Mouse (Mus musculus) CH12.LX (cell line): ENCODE results near the gene Art3.

Source experiments
- BHLHE40 ChIP-seq: IDR thresholded peaks from 2 replicates; pipeline ENCODE4 v1.6.1; 2011; ENCODE audit warnings: mild to moderate bottlenecking, low read depth, low read length, improper control_type of control experiment
- CTCF ChIP-seq, 2 experiments: IDR thresholded peaks in 1 of 2; conservative IDR thresholded peaks in 1 of 2; 2 replicates each; pipeline ENCODE4 v1.5.1; 2011 to 2012; ENCODE audit warnings: low read depth in 2 of 2, low read length in 2 of 2, improper control_type of control experiment in 1 of 2, inconsistent platforms in 1 of 2, mild to moderate bottlenecking in 1 of 2, moderate library complexity in 1 of 2
- ELF1 ChIP-seq: IDR thresholded peaks from 2 replicates; pipeline ENCODE4 v1.6.1; 2014; ENCODE audit warnings: low read depth, mild to moderate bottlenecking, inconsistent platforms, low read length, improper control_type of control experiment
- KAT2A ChIP-seq: IDR thresholded peaks from 2 replicates; pipeline ENCODE4 v1.6.1; 2012; ENCODE audit warnings: low read length, improper control_type of control experiment, inconsistent platforms; ENCODE audit not compliant: insufficient replicate concordance
- MAFK ChIP-seq: IDR thresholded peaks from 2 replicates; pipeline ENCODE4 v1.6.1; 2011; ENCODE audit warnings: low read length, improper control_type of control experiment; ENCODE audit not compliant: insufficient replicate concordance
- MEF2A ChIP-seq: IDR thresholded peaks from 2 replicates; pipeline ENCODE4 v1.6.1; 2014; ENCODE audit warnings: low read depth, mild to moderate bottlenecking, inconsistent platforms, low read length, improper control_type of control experiment, borderline replicate concordance
- MXI1 ChIP-seq: IDR thresholded peaks from 2 replicates; pipeline ENCODE4 v1.6.1; 2011; ENCODE audit warnings: mild to moderate bottlenecking, low read depth, low read length, improper control_type of control experiment
- NRF1 ChIP-seq: IDR thresholded peaks from 2 replicates; pipeline ENCODE4 v1.6.1; 2014; ENCODE audit warnings: low read depth, mild to moderate bottlenecking, inconsistent platforms, low read length, improper control_type of control experiment, moderate library complexity
- POLR2AphosphoS2 ChIP-seq: IDR thresholded peaks from 2 replicates; pipeline ENCODE4 v1.6.1; 2011; ENCODE audit warnings: low read depth, low read length, improper control_type of control experiment
- TBP ChIP-seq: conservative IDR thresholded peaks from 2 replicates; pipeline ENCODE4 v1.6.1; 2011; ENCODE audit warnings: low read depth, low read length, improper control_type of control experiment
- TCF12 ChIP-seq: IDR thresholded peaks from 2 replicates; pipeline ENCODE4 v1.6.1; 2014; ENCODE audit warnings: low read depth, mild to moderate bottlenecking, inconsistent platforms, low read length, improper control_type of control experiment
- ZMIZ1 ChIP-seq: IDR thresholded peaks from 2 replicates; pipeline ENCODE4 v1.6.1; 2012; ENCODE audit warnings: low read depth, mild to moderate bottlenecking, inconsistent platforms, low read length, improper control_type of control experiment

- TF ChIP-seq KAT2A: no peak
- TF ChIP-seq NRF1: no peak
- no peak for TF ChIP-seq CTCF (conservative IDR thresholded peaks at IDR 0.05 in 1 of 2, IDR thresholded peaks at IDR 0.05 in 1 of 2; ENCODE audit: low read depth in 2 of 2, low read length in 2 of 2)
- no peak for TF ChIP-seq ZMIZ1
- TF ChIP-seq MXI1: no peak
- no peak for TF ChIP-seq MAFK
- no peak for TF ChIP-seq POLR2AphosphoS2
- no peak for TF ChIP-seq TCF12
- no peak for TF ChIP-seq TBP
- no peak for TF ChIP-seq BHLHE40
- TF ChIP-seq ELF1: no peak
- no peak for TF ChIP-seq MEF2A
Measured at GRCm38 (mm10) chr5:92371361-92371976, 39.8 kb downstream of the Art3 start.
